Mouse (Mus musculus): ENCODE results near the gene Tmem131l. TPM values are rescaled to one million over a fixed set of nuclear protein-coding genes. Genes with fewer than 3 reads are reported as not detected.

Tmem131l gene
- polyA plus RNA-seq, 1 experiment from 2014 or later: 76.3 TPM

DNA sequence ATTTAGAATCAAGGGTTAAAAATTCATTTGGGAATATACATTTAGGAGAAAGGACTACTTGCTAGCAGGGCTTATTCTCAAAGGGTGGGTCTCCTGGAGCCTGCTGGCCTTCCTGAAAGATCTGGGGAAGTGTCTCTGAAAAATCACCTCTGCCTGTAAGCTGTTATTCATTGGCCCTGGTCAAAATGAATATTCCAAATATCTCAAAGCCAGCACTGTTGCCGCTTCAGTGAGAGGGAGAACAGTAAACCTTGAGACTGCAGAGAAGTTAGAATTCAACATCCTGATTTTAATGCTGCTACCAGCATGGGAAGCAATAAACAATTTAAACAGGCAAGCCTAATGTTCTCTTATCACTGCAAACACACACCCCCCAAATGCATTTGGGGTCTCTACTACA lies 1.8 kb downstream of the Tmem131l start:
- no peaks in the 10 kb centered on the region for H3K9me3 ChIP-seq (ENCODE audit: control insufficient read depth, low read length)
- H3K36me3 ChIP-seq (ENCODE audit: control insufficient read depth, insufficient read depth, low read length): no peaks in the 10 kb centered on the region
- peak overlapping the region; percentile 99 for H3K9ac ChIP-seq (ENCODE audit: low read length)
- peak; percentile 80 for DNase-seq (ENCODE audit: low spot score, missing footprints)
- peak overlapping the region; percentile 90 for H3K4me2 ChIP-seq
- H3K27ac ChIP-seq (ENCODE audit: low read depth, low read length): no peak overlapping the region
- peak overlapping the region; percentile 96 for H3K4me3 ChIP-seq (ENCODE audit: low read depth, low read length)
- 54% methylated on average over 1 of the region's 1 CpGs for WGBS
- H3K27me3 ChIP-seq (ENCODE audit: control insufficient read depth, insufficient read depth, low read length): no peaks in the 10 kb centered on the region; the same call in 1 of the 2 replicates
- no peak for ATAC-seq (ENCODE audit: low FRiP score)
- peaks cover 33% of the 10 kb centered on the region for H3K4me1 ChIP-seq (ENCODE audit: control insufficient read depth, insufficient read depth, low read length)

DNA sequence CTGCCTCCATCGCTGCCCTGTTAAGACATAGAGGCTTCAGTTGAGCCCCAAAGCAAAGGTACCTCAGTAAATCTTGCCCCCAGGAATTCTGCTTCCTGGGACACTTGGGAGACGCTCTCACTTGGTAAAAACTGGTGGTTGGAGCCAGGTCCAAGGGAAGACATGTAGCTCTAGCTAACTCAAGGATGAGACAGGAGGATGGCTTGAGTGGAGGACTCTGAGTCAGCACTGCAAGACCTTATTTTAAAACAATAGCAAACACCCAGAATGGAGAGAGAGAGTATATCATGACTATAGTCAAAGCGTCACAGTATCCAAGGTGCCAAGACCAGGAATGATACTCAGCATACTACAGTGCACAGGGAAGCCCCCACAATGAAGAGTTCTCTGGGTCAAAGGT lies 2.4 kb downstream of the Tmem131l start:
- no peak overlapping the region for H3K4me3 ChIP-seq (ENCODE audit: low read depth, low read length)
- DNase-seq (ENCODE audit: low spot score, missing footprints) (no peak), ATAC-seq (ENCODE audit: low FRiP score) (no peak)
- no peaks in the 10 kb centered on the region; the same call in 1 of the 2 replicates for H3K27me3 ChIP-seq (ENCODE audit: control insufficient read depth, insufficient read depth, low read length)
- peak overlapping the region; percentile 90 for H3K4me2 ChIP-seq
- H3K36me3 ChIP-seq (ENCODE audit: control insufficient read depth, insufficient read depth, low read length): no peaks in the 10 kb centered on the region
- H3K27ac ChIP-seq (ENCODE audit: low read depth, low read length): no peak overlapping the region
- H3K9ac ChIP-seq (ENCODE audit: low read length): no peak overlapping the region
- H3K4me1 ChIP-seq (ENCODE audit: control insufficient read depth, insufficient read depth, low read length): peaks cover 34% of the 10 kb centered on the region
- 87% methylated on average over 3 of the region's 3 CpGs for whole genome bisulfite sequencing
- H3K9me3 ChIP-seq (ENCODE audit: control insufficient read depth, low read length): no peaks in the 10 kb centered on the region

DNA sequence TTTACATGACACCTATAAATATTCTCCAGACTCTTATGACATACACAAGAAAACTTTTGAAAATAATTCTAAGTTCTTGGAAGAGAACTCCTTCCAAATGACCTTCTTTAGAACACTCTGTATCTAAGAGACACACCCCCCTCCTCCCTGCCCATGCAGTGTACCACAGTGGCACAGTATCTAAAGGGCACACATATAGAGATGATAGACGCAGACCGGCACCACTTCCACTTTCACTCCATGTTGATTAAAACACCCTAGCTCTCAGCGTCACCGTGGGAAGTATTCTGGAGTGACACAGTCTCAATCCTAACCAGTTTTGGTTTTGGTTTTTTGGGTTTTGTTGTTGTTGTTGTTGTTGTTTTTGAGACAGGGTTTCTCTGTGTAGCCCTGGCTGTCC lies 3.1 kb downstream of the Tmem131l start:
- ATAC-seq (ENCODE audit: low FRiP score) (no peak), DNase-seq (ENCODE audit: low spot score, missing footprints) (no peak)
- Histone ChIP-seq H3K27me3 (ENCODE audit: control insufficient read depth, insufficient read depth, low read length) (no peaks in the 10 kb centered on the region; the same call in 1 of the 2 replicates), H3K27ac (ENCODE audit: low read depth, low read length) (no peak overlapping the region), H3K4me3 (ENCODE audit: low read depth, low read length) (no peak overlapping the region), H3K9me3 (ENCODE audit: control insufficient read depth, low read length) (no peaks in the 10 kb centered on the region), H3K9ac (ENCODE audit: low read length) (no peak overlapping the region), H3K36me3 (ENCODE audit: control insufficient read depth, insufficient read depth, low read length) (no peaks in the 10 kb centered on the region), H3K4me1 (ENCODE audit: control insufficient read depth, insufficient read depth, low read length) (peaks cover 34% of the 10 kb centered on the region), H3K4me2 (no peak overlapping the region)
- WGBS: 93% methylated on average over 4 of the region's 4 CpGs

DNA sequence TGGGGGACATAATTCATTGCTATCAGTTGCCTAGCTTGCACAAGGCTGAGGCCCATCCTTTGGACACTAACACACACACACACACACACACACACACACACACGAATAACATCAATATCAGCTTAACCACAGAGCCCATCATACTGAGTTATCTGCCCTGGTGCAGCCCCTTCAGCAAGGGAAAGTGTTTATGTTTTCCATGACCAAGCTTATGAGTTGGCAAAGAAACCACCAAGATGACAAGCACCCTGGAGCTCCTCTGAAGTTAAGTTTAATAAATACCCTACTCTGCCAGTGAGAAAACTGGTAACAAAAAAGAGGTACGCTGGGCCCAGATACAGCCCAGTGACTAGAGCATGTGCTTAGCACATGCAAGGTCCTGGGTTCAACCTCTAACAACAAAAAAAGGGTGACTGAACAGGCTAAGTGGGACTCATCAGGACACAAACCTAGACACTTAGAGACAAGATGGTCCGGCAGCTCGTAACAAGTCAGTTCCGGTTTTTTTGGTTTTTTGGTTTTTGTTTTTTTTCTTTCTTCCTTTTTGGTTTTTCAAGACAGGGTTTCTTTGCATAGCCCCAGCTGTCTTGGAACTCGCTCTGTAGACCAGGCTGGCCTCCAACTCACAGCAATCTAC lies 4.1 kb downstream of the Tmem131l start:
- no peak for DNase-seq (ENCODE audit: low spot score, missing footprints)
- Histone ChIP-seq H3K36me3 (ENCODE audit: control insufficient read depth, insufficient read depth, low read length) (peaks cover 3% of the 10 kb centered on the region; the same call in 1 of the 2 replicates), H3K9ac (ENCODE audit: low read length) (no peak overlapping the region), H3K4me3 (ENCODE audit: low read depth, low read length) (no peak overlapping the region), H3K4me2 (no peak overlapping the region), H3K4me1 (ENCODE audit: control insufficient read depth, insufficient read depth, low read length) (peaks cover 34% of the 10 kb centered on the region), H3K27me3 (ENCODE audit: control insufficient read depth, insufficient read depth, low read length) (no peaks in the 10 kb centered on the region), H3K9me3 (ENCODE audit: control insufficient read depth, low read length) (no peaks in the 10 kb centered on the region), H3K27ac (ENCODE audit: low read depth, low read length) (no peak overlapping the region)
- WGBS: 93% methylated on average over 6 of the region's 6 CpGs
- no peak for ATAC-seq (ENCODE audit: low FRiP score)

DNA sequence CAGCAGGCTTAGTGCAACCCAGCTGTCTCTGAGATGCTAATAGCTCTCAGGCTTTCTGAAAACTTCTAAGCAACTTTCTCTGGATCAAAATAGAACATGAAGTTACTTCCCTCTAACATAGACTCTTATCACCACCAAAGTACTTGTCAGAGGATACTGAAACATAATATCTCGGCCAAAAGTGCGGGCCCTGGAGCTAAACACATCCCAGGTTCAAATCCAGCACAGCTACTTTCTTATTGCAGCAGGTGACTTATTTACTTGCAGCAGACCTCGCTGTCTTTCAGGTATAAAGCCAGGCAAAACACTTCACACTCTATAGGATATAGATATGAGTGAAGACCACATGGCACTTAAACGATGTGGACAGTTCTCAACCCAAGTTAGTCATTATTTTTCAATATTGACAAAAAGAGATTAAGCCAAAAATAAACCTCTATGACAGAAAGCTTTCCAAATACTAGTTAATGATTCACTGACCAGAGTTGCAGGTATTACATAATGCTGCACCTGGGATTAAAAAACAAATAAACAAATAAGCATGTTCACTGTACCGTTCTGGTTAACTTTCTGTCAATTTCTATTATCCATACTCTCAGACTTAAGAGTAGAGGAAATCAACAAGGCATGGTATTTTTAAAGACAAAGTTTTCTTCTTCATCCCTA lies 5.7 kb downstream of the Tmem131l start:
- H3K4me3 ChIP-seq (ENCODE audit: low read depth, low read length): no peak overlapping the region
- ATAC-seq (ENCODE audit: low FRiP score) (no peak), DNase-seq (ENCODE audit: low spot score, missing footprints) (no peak)
- H3K27me3 ChIP-seq (ENCODE audit: control insufficient read depth, insufficient read depth, low read length): no peaks in the 10 kb centered on the region
- 88% methylated on average over 5 of the region's 5 CpGs for WGBS
- no peak overlapping the region for H3K9ac ChIP-seq (ENCODE audit: low read length)
- H3K4me1 ChIP-seq (ENCODE audit: control insufficient read depth, insufficient read depth, low read length): peaks cover 29% of the 10 kb centered on the region
- H3K9me3 ChIP-seq (ENCODE audit: control insufficient read depth, low read length): no peaks in the 10 kb centered on the region
- H3K4me2 ChIP-seq: no peak overlapping the region
- peaks cover 7% of the 10 kb centered on the region; the same call in 1 of the 2 replicates for H3K36me3 ChIP-seq (ENCODE audit: control insufficient read depth, insufficient read depth, low read length)
- no peak overlapping the region for H3K27ac ChIP-seq (ENCODE audit: low read depth, low read length)

DNA sequence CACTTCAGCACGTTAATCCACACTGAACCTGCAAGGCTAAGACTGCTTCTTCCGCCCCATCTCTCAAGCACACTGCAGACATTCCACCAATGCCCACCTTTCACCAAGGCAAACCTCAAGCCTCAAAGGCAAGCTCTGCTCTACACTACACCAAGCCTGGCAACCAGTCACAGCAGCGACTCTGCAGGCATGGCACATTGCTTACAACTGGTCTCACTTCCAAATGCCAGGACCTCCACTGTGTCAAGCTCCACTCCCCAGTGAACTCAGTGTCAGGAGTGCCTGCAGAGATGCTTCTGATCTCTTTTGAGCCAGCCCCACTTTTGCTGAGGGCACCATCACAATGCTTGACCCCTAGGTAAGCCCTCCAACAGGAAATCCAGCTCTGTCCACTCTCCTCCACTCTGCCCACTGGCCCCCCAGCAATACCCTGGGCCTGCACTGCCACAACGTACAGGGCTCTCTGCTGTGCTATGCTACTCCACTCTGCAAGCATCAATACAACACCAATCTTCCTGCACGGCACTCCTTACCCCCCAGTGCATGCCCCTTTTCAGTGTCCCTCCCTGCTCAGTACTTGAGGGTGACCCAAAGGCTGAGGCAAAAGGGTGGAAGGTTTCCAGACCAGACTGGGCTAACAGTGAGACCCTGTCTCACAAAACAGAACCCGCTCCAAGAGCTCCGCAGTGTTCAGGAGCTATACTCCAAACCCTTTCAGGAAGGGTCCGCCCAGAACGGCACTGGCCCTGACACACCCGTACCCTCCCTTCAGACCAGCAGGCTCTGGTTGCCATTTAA lies 6.8 kb downstream of the Tmem131l start:
- Histone ChIP-seq H3K27ac (ENCODE audit: low read depth, low read length) (no peak overlapping the region), H3K9me3 (ENCODE audit: control insufficient read depth, low read length) (no peaks in the 10 kb centered on the region), H3K36me3 (ENCODE audit: control insufficient read depth, insufficient read depth, low read length) (peaks cover 7% of the 10 kb centered on the region; the same call in 1 of the 2 replicates), H3K4me3 (ENCODE audit: low read depth, low read length) (no peak overlapping the region), H3K9ac (ENCODE audit: low read length) (no peak overlapping the region), H3K27me3 (ENCODE audit: control insufficient read depth, insufficient read depth, low read length) (no peaks in the 10 kb centered on the region), H3K4me2 (no peak overlapping the region), H3K4me1 (ENCODE audit: control insufficient read depth, insufficient read depth, low read length) (peaks cover 24% of the 10 kb centered on the region)
- 83% methylated on average over 10 of the region's 10 CpGs for WGBS
- DNase-seq (ENCODE audit: low spot score, missing footprints): peak; percentile 79
- 0 out of 2 replicates have a peak, but pooled peaks have one; percentile 17 for ATAC-seq (ENCODE audit: low FRiP score)

DNA sequence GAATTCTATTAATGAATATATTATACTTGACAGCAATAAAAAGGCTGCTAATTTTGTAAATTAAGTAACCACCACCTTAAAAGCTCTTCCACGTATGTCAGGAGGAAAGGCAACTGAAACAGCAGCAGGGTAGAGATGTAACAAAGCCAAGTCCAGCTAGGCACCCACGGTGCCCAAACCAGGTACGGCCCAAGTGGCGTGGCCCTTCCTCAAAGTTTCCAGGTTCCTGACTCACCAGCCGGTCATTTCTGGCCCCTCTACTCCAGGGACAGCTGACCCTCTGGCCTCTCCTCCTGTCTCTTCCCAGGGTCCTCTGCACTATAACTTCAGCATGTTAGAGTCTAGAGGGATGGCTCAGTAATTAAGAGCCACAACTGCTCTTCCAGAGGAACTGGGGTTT lies 7.6 kb downstream of the Tmem131l start:
- Histone ChIP-seq H3K36me3 (ENCODE audit: control insufficient read depth, insufficient read depth, low read length) (peaks cover 7% of the 10 kb centered on the region; the same call in 1 of the 2 replicates), H3K9ac (ENCODE audit: low read length) (no peak overlapping the region), H3K9me3 (ENCODE audit: control insufficient read depth, low read length) (no peaks in the 10 kb centered on the region), H3K4me2 (no peak overlapping the region), H3K4me1 (ENCODE audit: control insufficient read depth, insufficient read depth, low read length) (peaks cover 17% of the 10 kb centered on the region), H3K27me3 (ENCODE audit: control insufficient read depth, insufficient read depth, low read length) (no peaks in the 10 kb centered on the region), H3K27ac (ENCODE audit: low read depth, low read length) (no peak overlapping the region), H3K4me3 (ENCODE audit: low read depth, low read length) (no peak overlapping the region)
- ATAC-seq (ENCODE audit: low FRiP score) (no peak), DNase-seq (ENCODE audit: low spot score, missing footprints) (peak; percentile 79)
- 89% methylated on average over 5 of the region's 5 CpGs for WGBS

DNA sequence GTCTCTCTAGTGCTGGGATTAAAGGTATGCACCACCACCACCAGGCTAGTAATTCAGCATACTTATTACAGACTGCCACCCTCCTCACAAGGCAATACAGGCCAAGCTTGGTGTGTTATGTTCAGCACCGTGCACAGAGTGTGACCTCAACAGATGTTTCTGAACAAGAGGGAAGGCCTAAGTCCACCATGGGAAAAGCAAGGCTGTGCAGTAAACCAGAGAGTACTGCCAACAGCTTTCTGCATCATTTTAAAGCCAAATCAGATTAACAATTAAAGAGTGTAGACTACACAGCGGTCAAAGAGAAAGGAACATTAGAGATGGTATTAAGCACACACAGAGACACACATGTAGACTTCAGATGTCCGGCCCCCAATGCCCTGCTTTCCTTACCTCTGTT lies 8.8 kb downstream of the Tmem131l start:
- Histone ChIP-seq H3K9me3 (ENCODE audit: control insufficient read depth, low read length) (no peaks in the 10 kb centered on the region), H3K36me3 (ENCODE audit: control insufficient read depth, insufficient read depth, low read length) (peaks cover 7% of the 10 kb centered on the region; the same call in 1 of the 2 replicates), H3K27me3 (ENCODE audit: control insufficient read depth, insufficient read depth, low read length) (no peaks in the 10 kb centered on the region), H3K9ac (ENCODE audit: low read length) (no peak overlapping the region), H3K27ac (ENCODE audit: low read depth, low read length) (no peak overlapping the region), H3K4me3 (ENCODE audit: low read depth, low read length) (no peak overlapping the region), H3K4me2 (no peak overlapping the region), H3K4me1 (ENCODE audit: control insufficient read depth, insufficient read depth, low read length) (peaks cover 16% of the 10 kb centered on the region)
- ATAC-seq (ENCODE audit: low FRiP score) (no peak), DNase-seq (ENCODE audit: low spot score, missing footprints) (peak; percentile 4)
- WGBS: 93% methylated on average over 3 of the region's 3 CpGs

DNA sequence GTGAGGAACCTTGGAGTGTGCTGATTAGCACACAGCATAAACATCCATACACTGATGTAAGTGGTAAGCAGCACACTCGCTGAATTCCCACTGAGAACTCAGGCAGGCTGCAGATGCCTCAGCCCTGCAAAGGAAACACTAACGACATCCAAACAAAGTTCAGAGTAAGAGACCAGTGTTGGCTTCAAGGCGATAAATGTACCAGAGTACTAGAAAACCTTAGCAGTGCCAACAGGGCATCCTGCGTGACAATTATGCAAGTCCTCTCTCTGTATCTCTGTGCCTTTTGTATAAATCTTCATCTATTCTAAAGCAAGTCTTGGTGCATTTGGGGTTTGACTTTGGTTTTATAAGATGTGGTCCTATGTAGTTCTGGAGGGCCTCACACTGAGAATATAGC lies 11.0 kb downstream of the Tmem131l start:
- no peaks in the 10 kb centered on the region for H3K27me3 ChIP-seq (ENCODE audit: control insufficient read depth, insufficient read depth, low read length)
- peaks cover 8% of the 10 kb centered on the region for H3K4me1 ChIP-seq (ENCODE audit: control insufficient read depth, insufficient read depth, low read length)
- H3K27ac ChIP-seq (ENCODE audit: low read depth, low read length): no peak overlapping the region
- H3K9me3 ChIP-seq (ENCODE audit: control insufficient read depth, low read length): no peaks in the 10 kb centered on the region
- H3K9ac ChIP-seq (ENCODE audit: low read length): no peak overlapping the region
- no peak for ATAC-seq (ENCODE audit: low FRiP score)
- H3K4me3 ChIP-seq (ENCODE audit: low read depth, low read length): no peak overlapping the region
- WGBS: 94% methylated on average over 4 of the region's 4 CpGs
- no peak overlapping the region for H3K4me2 ChIP-seq
- DNase-seq (ENCODE audit: low spot score, missing footprints): peak; percentile 54
- H3K36me3 ChIP-seq (ENCODE audit: control insufficient read depth, insufficient read depth, low read length): peaks cover 7% of the 10 kb centered on the region; the same call in 1 of the 2 replicates

All from midbrain, embryonic 11.5 days (tissue).